Mouse (Mus musculus) liver, adult 2 months (tissue): ENCODE data around the gene Col6a2. TPM values are rescaled to one million over a fixed set of nuclear protein-coding genes. Genes with fewer than 3 reads are reported as not detected.

ENCODE experiments used
- DNase-seq: peaks from one replicate; pipeline ENCODE4 v3.0.0-alpha.2; 2011; ENCODE audit warnings: low read depth, low spot score; ENCODE audit errors: extremely low read depth
- H3K27ac ChIP-seq: fragments of 200-500 bp; replicated peaks from 2 replicates; pipeline ENCODE4 v1.5.1; 2012; ENCODE audit warnings: low read depth, mild to moderate bottlenecking, control low read depth, inconsistent platforms, low read length; ENCODE audit not compliant: insufficient read depth
- H3K27me3 ChIP-seq: fragments of 200-500 bp; 2 replicates; pipeline ENCODE4 v1.6.1; 2012; ENCODE audit warnings: mild to moderate bottlenecking, moderate library complexity, low read length, inconsistent platforms; ENCODE audit not compliant: control insufficient read depth, insufficient read depth
- H3K36me3 ChIP-seq: fragments of 200-500 bp; 2 replicates; pipeline ENCODE4 v1.6.1; 2012; ENCODE audit warnings: low read length, inconsistent platforms; ENCODE audit not compliant: control insufficient read depth, insufficient read depth
- H3K4me1 ChIP-seq: fragments of 200-500 bp; 2 replicates; pipeline ENCODE4 v1.6.1; 2011; ENCODE audit warnings: low read length; ENCODE audit not compliant: control insufficient read depth, insufficient read depth
- H3K4me3 ChIP-seq: fragments of 200-500 bp; 2 replicates; pipeline ENCODE4 v1.5.1; 2011; ENCODE audit warnings: low read depth, mild to moderate bottlenecking, control low read depth, low read length, moderate library complexity; ENCODE audit not compliant: insufficient read depth
- H3K79me2 ChIP-seq: fragments of 200-500 bp; 2 replicates; pipeline ENCODE4 v1.6.1; 2012; ENCODE audit warnings: inconsistent platforms, mild to moderate bottlenecking, low read length, moderate library complexity; ENCODE audit not compliant: control insufficient read depth, insufficient read depth
- H3K9ac ChIP-seq: fragments of 200-500 bp; 2 replicates; pipeline ENCODE4 v1.6.1; 2012; ENCODE audit warnings: low read depth, mild to moderate bottlenecking, control low read depth, inconsistent platforms, low read length
- CTCF ChIP-seq: fragments of 200-500 bp; IDR thresholded peaks from 2 replicates; pipeline ENCODE4 v1.5.1; 2011; ENCODE audit warnings: low read depth, low read length, control low read depth
- POLR2A ChIP-seq: fragments of 200-500 bp; IDR thresholded peaks from 2 replicates; pipeline ENCODE4 v1.6.1; 2011; ENCODE audit warnings: low read length, control low read depth; ENCODE audit not compliant: insufficient read depth; ENCODE audit errors: extremely low read depth
- WGBS: fragments of 180-500 bp; shearing (Covaris S2); methylation state at CpG from one replicate; pipeline ENCODE4 v1.1.7; 2018; 5-methylcytosine and 5-hydroxymethylcytosine counted together
- polyA plus RNA-seq: library from polyadenylated mRNA; depleted of rRNA; stranded (reverse); fragments of >200 nt; gene quantifications from 2 replicates; pipeline ENCODE4 v1.2.3, GENCODE M21; 2012; rRNA removed
- total RNA-seq: library from RNA; depleted of rRNA; stranded (reverse); fragments of >200 nt; gene quantifications from 2 replicates; pipeline ENCODE4 v1.2.3, GENCODE M21; 2014; rRNA removed

Gene Col6a2
- total and polyA plus RNA-seq, 2 experiments: 1.8 to 3.6 TPM

- Histone ChIP-seq H3K4me3 (no peak overlapping the region), H3K9ac (no peak overlapping the region), H3K27me3 (no peaks in the 10 kb centered on the region), H3K27ac (no peak overlapping the region), H3K79me2 (no peaks in the 10 kb centered on the region), H3K36me3 (peaks cover 16% of the 10 kb centered on the region), H3K4me1 (no peaks in the 10 kb centered on the region)
- 90% methylated on average over 5 of the region's 5 CpGs for WGBS
- DNase-seq: no peak
- TF ChIP-seq CTCF: no peak
- TF ChIP-seq POLR2A: no peak
These were observed 69.4 kb downstream of the Col6a2 start for GRCm38 (mm10) chr10:76554061-76554460.

- Histone ChIP-seq H3K27ac (no peak overlapping the region), H3K4me1 (no peaks in the 10 kb centered on the region), H3K36me3 (peaks cover 31% of the 10 kb centered on the region), H3K9ac (no peak overlapping the region), H3K27me3 (no peaks in the 10 kb centered on the region), H3K79me2 (no peaks in the 10 kb centered on the region), H3K4me3 (no peak overlapping the region)
- 84% methylated on average over 3 of the region's 3 CpGs for WGBS
- no peak for DNase-seq
- TF ChIP-seq CTCF: no peak
- TF ChIP-seq POLR2A: no peak
These were observed 71.9 kb downstream of the Col6a2 start for GRCm38 (mm10) chr10:76551556-76551955.

GRCm38 (mm10) chr10:76550458-76550857 is 73.0 kb downstream of the Col6a2 start:
- H3K27me3 ChIP-seq: no peaks in the 10 kb centered on the region
- TF ChIP-seq POLR2A: no peak
- TF ChIP-seq CTCF: peak; percentile 69
- peaks cover 31% of the 10 kb centered on the region for H3K36me3 ChIP-seq
- 89% methylated on average over 5 of the region's 5 CpGs for WGBS
- H3K27ac ChIP-seq: no peak overlapping the region
- H3K4me3 ChIP-seq: no peak overlapping the region
- H3K4me1 ChIP-seq: no peaks in the 10 kb centered on the region
- H3K9ac ChIP-seq: no peak overlapping the region
- H3K79me2 ChIP-seq: no peaks in the 10 kb centered on the region
- peak; percentile 19 for DNase-seq

- Histone ChIP-seq H3K4me3 (no peak overlapping the region), H3K27me3 (no peaks in the 10 kb centered on the region), H3K4me1 (no peaks in the 10 kb centered on the region), H3K9ac (no peak overlapping the region), H3K36me3 (peaks cover 34% of the 10 kb centered on the region), H3K27ac (no peak overlapping the region), H3K79me2 (no peaks in the 10 kb centered on the region)
- DNase-seq: no peak
- 92% methylated on average over 8 of the region's 8 CpGs for WGBS
- TF ChIP-seq POLR2A: no peak
These were observed 75.2 kb downstream of the Col6a2 start for GRCm38 (mm10) chr10:76548218-76548617.

- no peaks in the 10 kb centered on the region for H3K27me3 ChIP-seq
- H3K4me3 ChIP-seq: no peak overlapping the region
- no peak overlapping the region for H3K9ac ChIP-seq
- H3K36me3 ChIP-seq: peaks cover 36% of the 10 kb centered on the region
- no peaks in the 10 kb centered on the region for H3K79me2 ChIP-seq
- 96% methylated on average over 8 of the region's 8 CpGs for WGBS
- no peak overlapping the region for H3K27ac ChIP-seq
- H3K4me1 ChIP-seq: no peaks in the 10 kb centered on the region
- no peak for TF ChIP-seq CTCF
- no peak for TF ChIP-seq POLR2A
- DNase-seq: no peak
These were observed 76.9 kb downstream of the Col6a2 start for GRCm38 (mm10) chr10:76546566-76546965.

Other genes with a start within 250 kb of the Col6a2 start
- not detected in 2 replicates for gene AC141477.1, start 183.2 kb downstream of the Col6a2 start, total RNA-seq
- not detected in 2 replicates for gene AC141477.1, start 183.2 kb downstream of the Col6a2 start, polyA plus RNA-seq
- 6.1 and 7.0 TPM in 2 replicates for gene Pcnt, start 180.8 kb downstream of the Col6a2 start, total RNA-seq
- 3.6 and 5.1 TPM in 2 replicates for gene Pcnt, start 180.8 kb downstream of the Col6a2 start, polyA plus RNA-seq
- not detected in 2 replicates for gene 2610028H24Rik, start 174.5 kb downstream of the Col6a2 start, total RNA-seq
- gene 2610028H24Rik, start 174.5 kb downstream of the Col6a2 start, polyA plus RNA-seq: not detected in 2 replicates
- gene Mcm3ap, start 154.7 kb downstream of the Col6a2 start, total RNA-seq: 11.4 and 14.4 TPM in 2 replicates
- 8.8 and 13.6 TPM in 2 replicates for gene Mcm3ap, start 154.7 kb downstream of the Col6a2 start, polyA plus RNA-seq
- gene Ybey, start 154.5 kb downstream of the Col6a2 start, total RNA-seq: 2.9 and 3.0 TPM in 2 replicates
- 2.1 and 2.6 TPM in 2 replicates for gene Ybey, start 154.5 kb downstream of the Col6a2 start, polyA plus RNA-seq
- 42.6 and 53.4 TPM in 2 replicates for gene Lss, start 92.0 kb downstream of the Col6a2 start, total RNA-seq
- gene Lss, start 92.0 kb downstream of the Col6a2 start, polyA plus RNA-seq: 45.7 and 62.6 TPM in 2 replicates
- gene Spatc1l, start 61.4 kb downstream of the Col6a2 start, total RNA-seq: not detected in 2 replicates
- gene Spatc1l, start 61.4 kb downstream of the Col6a2 start, polyA plus RNA-seq: 0.13 and 0.14 TPM in 2 replicates
- 335 and 349 TPM in 2 replicates for gene Ftcd, start 48.0 kb downstream of the Col6a2 start, total RNA-seq
- 526 and 676 TPM in 2 replicates for gene Ftcd, start 48.0 kb downstream of the Col6a2 start, polyA plus RNA-seq
- 4.2 and 6.2 TPM in 2 replicates for gene Col6a1, start 102.5 kb upstream of the Col6a2 start, total RNA-seq
- 4.6 and 6.2 TPM in 2 replicates for gene Col6a1, start 102.5 kb upstream of the Col6a2 start, polyA plus RNA-seq